Mouse (Mus musculus) hindbrain, postnatal 0 days (tissue): ENCODE results near the gene Unc50. TPM values are rescaled to one million over a fixed set of nuclear protein-coding genes. Genes with fewer than 3 reads are reported as not detected.
A peak's percentile ranks its signal among the peaks of the same experiment; 100 is the strongest.

ENCODE experiments used
- ATAC-seq: fragments of 200-750 bp; cut with Nextera tagmentation; 2 replicates; pipeline ENCODE4 v1.8.0; 2017; ENCODE audit warnings: mild to moderate bottlenecking, moderate TSS enrichment, moderate library complexity
- DNase-seq: peaks from one replicate; pipeline ENCODE4 v3.0.0-alpha.2; 2015; ENCODE audit warnings: low spot score
- H3K27ac ChIP-seq: fragments of 300-500 bp; sonication (generic); 2 replicates; pipeline ENCODE4 v1.5.1; 2014; ENCODE audit warnings: mild to moderate bottlenecking
- H3K27me3 ChIP-seq: fragments of 300-500 bp; sonication (generic); 2 replicates; pipeline ENCODE4 v1.6.1; 2014; ENCODE audit warnings: low read length, mixed read lengths; ENCODE audit not compliant: insufficient read depth
- H3K36me3 ChIP-seq: fragments of 300-500 bp; sonication (generic); 2 replicates; pipeline ENCODE4 v1.6.1; 2014; ENCODE audit warnings: low read length, mixed read lengths; ENCODE audit not compliant: insufficient read depth
- H3K4me1 ChIP-seq: fragments of 300-500 bp; sonication (generic); 2 replicates; pipeline ENCODE4 v1.6.1; 2014; ENCODE audit warnings: antibody characterized with exemption, low read length, mixed read lengths; ENCODE audit not compliant: insufficient read depth
- H3K4me2 ChIP-seq: fragments of 300-500 bp; sonication (generic); 2 replicates; pipeline ENCODE4 v1.6.1; 2014; ENCODE audit warnings: low read depth, mild to moderate bottlenecking, low read length, moderate library complexity, mixed read lengths
- H3K4me3 ChIP-seq: fragments of 300-500 bp; sonication (generic); 2 replicates; pipeline ENCODE4 v1.5.1; 2014; ENCODE audit warnings: low read length
- H3K9ac ChIP-seq: fragments of 300-500 bp; sonication (generic); replicated peaks from 2 replicates; pipeline ENCODE4 v1.6.1; 2014; ENCODE audit warnings: mild to moderate bottlenecking, low read length, moderate library complexity, mixed read lengths
- H3K9me3 ChIP-seq: fragments of 300-500 bp; sonication (generic); 2 replicates; pipeline ENCODE4 v1.6.1; 2016; ENCODE audit warnings: low read length, mixed read lengths
- CTCF ChIP-seq: IDR thresholded peaks from 2 replicates; pipeline ENCODE4 v1.5.1; 2016; ENCODE audit warnings: antibody characterized with exemption, control low read depth, low read depth
- WGBS: fragments of 180-500 bp; shearing (Covaris S2); extraction: QIAGEN DNeasy Blood & Tissue Kit; methylation state at CpG from one replicate; pipeline ENCODE4 v1.1.7; 2014; 5-methylcytosine and 5-hydroxymethylcytosine counted together
- polyA plus RNA-seq: library from polyadenylated mRNA; unstranded; fragments of >200 nt; fragmentation: Nextera tagmentation; extraction: Ambion mirVana; gene quantifications from 2 replicates; pipeline ENCODE4 v1.2.1, GENCODE M21; 2015
- total RNA-seq: library from RNA; depleted of rRNA; stranded (reverse); fragments of >200 nt; gene quantifications from 2 replicates; pipeline ENCODE4 v1.2.3, GENCODE M21; 2014

The Unc50 gene
- total and polyA plus RNA-seq, 2 experiments from 2014 or later, result 70.8 to 135 TPM

GRCm38 (mm10) chr1:37415394-37415793 is 14.5 kb upstream of the Unc50 start:
- Histone ChIP-seq H3K36me3 (peaks cover 16% of the 10 kb centered on the region), H3K9ac (no peak overlapping the region), H3K27me3 (no peaks in the 10 kb centered on the region), H3K27ac (no peak overlapping the region), H3K4me3 (no peak overlapping the region), H3K4me2 (no peak overlapping the region), H3K9me3 (no peaks in the 10 kb centered on the region), H3K4me1 (no peaks in the 10 kb centered on the region)
- TF ChIP-seq CTCF, result no peak
- ATAC-seq (no peak), DNase-seq (no peak)
- 90% methylated on average over 1 of the region's 1 CpGs for WGBS

DNA sequence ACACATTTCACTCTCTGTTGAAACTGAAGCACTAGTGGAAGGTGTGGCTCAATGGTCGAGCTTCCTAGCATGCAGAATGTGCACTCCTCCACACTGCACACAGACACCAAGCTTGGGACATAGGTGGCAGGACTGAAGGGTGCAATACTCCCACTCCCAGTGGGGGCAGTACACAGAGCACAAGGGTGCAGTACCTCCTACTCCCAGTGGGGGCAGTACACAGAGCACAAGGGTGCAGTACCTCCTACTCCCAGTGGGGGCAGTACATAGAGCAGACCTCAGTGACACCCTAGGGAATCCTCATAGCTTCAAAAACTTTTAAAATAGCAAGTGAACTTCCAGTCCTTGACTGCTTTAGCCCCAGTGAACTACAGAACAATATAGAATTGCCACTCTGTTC is 10.5 kb upstream of the Unc50 start:
- H3K4me2 ChIP-seq, result no peak overlapping the region
- H3K4me3 ChIP-seq, result no peak overlapping the region
- H3K27ac ChIP-seq, result no peak overlapping the region
- no peaks in the 10 kb centered on the region for H3K4me1 ChIP-seq
- H3K36me3 ChIP-seq, result peaks cover 17% of the 10 kb centered on the region
- H3K27me3 ChIP-seq, result no peaks in the 10 kb centered on the region
- peak; percentile 100 for TF ChIP-seq CTCF
- ATAC-seq, result peak; percentile 79
- DNase-seq, result peak; percentile 71
- H3K9me3 ChIP-seq, result no peaks in the 10 kb centered on the region
- WGBS, result 95% methylated on average over 1 of the region's 1 CpGs
- no peak overlapping the region for H3K9ac ChIP-seq

GRCm38 (mm10) chr1:37427144-37427875 is 2.6 kb upstream of the Unc50 start:
- 96% methylated on average over 8 of the region's 8 CpGs for WGBS
- ATAC-seq (no peak), DNase-seq (no peak)
- Histone ChIP-seq H3K9ac (no peak overlapping the region), H3K4me1 (peaks cover 12% of the 10 kb centered on the region; the same call in 1 of the 2 replicates), H3K4me3 (no peak overlapping the region), H3K9me3 (no peaks in the 10 kb centered on the region), H3K36me3 (peaks cover 1% of the 10 kb centered on the region; the same call in 1 of the 2 replicates), H3K27me3 (no peaks in the 10 kb centered on the region), H3K27ac (no peak overlapping the region), H3K4me2 (no peak overlapping the region)
- TF ChIP-seq CTCF, result no peak

GRCm38 (mm10) chr1:37428911-37429310 is 1.0 kb upstream of the Unc50 start:
- H3K36me3 ChIP-seq, result peaks cover 15% of the 10 kb centered on the region; the same call in 1 of the 2 replicates
- H3K4me3 ChIP-seq, result peak overlapping the region; percentile 97
- H3K9me3 ChIP-seq, result no peaks in the 10 kb centered on the region
- peak overlapping the region; percentile 79 for H3K9ac ChIP-seq
- DNase-seq, result no peak
- peaks cover 12% of the 10 kb centered on the region; the same call in 1 of the 2 replicates for H3K4me1 ChIP-seq
- H3K27ac ChIP-seq, result no peak overlapping the region
- no peak for ATAC-seq
- peak overlapping the region; percentile 93 for H3K4me2 ChIP-seq
- 62% methylated on average over 2 of the region's 2 CpGs for WGBS
- TF ChIP-seq CTCF, result no peak
- H3K27me3 ChIP-seq, result no peaks in the 10 kb centered on the region

DNA sequence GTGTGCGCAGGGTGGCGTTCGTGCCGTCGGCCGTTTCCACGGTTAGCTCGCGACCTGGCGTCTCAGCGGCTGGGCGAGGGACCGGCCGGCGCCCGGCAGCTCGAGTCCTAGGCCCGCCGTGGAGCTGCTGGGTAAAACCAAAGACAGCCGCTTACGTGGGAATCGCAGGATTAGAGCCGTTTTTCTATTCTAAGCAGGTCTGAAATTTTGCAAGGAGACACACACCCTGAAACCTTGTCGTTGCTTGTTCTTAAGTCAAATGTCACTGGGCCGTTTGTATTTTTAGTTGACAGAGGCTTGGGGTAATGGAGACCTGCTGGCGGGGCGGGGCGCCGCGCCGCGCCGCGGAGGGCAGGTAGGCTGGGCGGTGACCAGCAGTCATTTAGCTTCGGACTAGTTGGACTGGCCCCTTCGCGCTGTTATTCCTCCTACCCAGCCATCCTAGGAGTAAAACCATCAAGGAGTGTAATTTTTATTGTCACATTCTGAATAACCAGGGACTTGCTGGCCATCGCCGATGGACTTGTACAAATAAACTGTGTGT is 430 bp downstream of the Unc50 start:
- peak overlapping the region; percentile 85 for H3K27ac ChIP-seq
- ATAC-seq (peak; percentile 19; the same call in 1 of the 2 replicates), DNase-seq (no peak)
- no peaks in the 10 kb centered on the region for H3K27me3 ChIP-seq
- no peaks in the 10 kb centered on the region for H3K9me3 ChIP-seq
- WGBS, result 2% methylated on average over 40 of the region's 40 CpGs
- peak overlapping the region; percentile 93 for H3K4me2 ChIP-seq
- H3K36me3 ChIP-seq, result peaks cover 18% of the 10 kb centered on the region; the same call in 1 of the 2 replicates
- TF ChIP-seq CTCF, result no peak
- H3K4me1 ChIP-seq, result peaks cover 12% of the 10 kb centered on the region; the same call in 1 of the 2 replicates
- H3K4me3 ChIP-seq, result peak overlapping the region; percentile 97
- H3K9ac ChIP-seq, result peak overlapping the region; percentile 79

- Histone ChIP-seq H3K9ac (no peak overlapping the region), H3K27ac (no peak overlapping the region), H3K4me2 (no peak overlapping the region), H3K36me3 (peaks cover 64% of the 10 kb centered on the region), H3K9me3 (no peaks in the 10 kb centered on the region), H3K27me3 (no peaks in the 10 kb centered on the region), H3K4me1 (0 out of 2 replicates have a peak, but pooled peaks cover under 1% of the 10 kb centered on the region), H3K4me3 (no peak overlapping the region)
- no peak for TF ChIP-seq CTCF
- DNase-seq (no peak), ATAC-seq (no peak)
- 94% methylated on average over 3 of the region's 3 CpGs for WGBS
These were observed 6.5 kb downstream of the Unc50 start for GRCm38 (mm10) chr1:37436419-37436818.
